Mouse (Mus musculus): Measurements from ENCODE around the gene Zfp3. TPM values are rescaled to one million over a fixed set of nuclear protein-coding genes. Genes with fewer than 3 reads are reported as not detected.
"Not testable (repeated sequence)": the region's sequence is repeated elsewhere in the genome, so short reads cannot be mapped to it uniquely, and the experiment has no call there.

The Zfp3 gene
- polyA plus RNA-seq, 1 experiment from 2014 or later: 16.4 TPM

DNA sequence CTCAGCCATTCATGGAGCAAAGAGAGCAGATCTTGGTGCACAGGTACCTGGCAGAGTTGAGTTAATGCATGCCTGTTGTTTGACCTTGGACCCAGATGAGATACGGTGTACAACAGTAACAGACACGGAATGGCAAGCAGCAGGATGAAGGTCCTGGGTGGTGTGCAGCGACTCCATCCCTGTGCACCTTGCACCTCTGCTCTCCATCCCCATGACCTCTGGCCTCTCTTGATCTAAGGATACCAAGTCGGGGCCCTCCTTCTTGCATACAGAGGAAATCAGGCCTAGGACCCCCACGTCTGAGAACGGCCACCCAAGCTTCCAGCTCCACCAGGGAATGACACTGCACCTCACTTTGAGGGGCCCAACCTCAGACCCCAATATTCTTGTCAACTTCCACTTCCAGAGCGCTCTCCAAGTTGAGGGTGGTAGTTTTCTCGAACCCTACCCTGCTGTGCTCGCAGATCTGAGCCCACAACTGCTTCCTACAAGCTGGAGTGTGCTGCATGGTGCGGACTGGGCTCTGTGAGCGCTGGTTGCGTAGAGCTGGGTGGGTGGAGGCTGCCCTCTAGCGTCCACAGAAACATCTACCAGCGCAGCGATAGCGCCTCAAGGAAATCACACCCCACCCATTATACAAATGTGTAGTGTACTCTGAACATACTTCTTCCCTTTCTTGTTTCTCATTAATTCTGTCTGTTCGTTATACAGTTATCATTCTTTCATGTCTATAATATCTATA, 13.0 kb downstream of the Zfp3 start:
- Histone ChIP-seq H3K4me2 (ENCODE audit: low read length) (no peak overlapping the region), H3K27ac (ENCODE audit: low read depth, low read length) (no peak overlapping the region), H3K4me1 (ENCODE audit: control insufficient read depth, insufficient read depth, low read depth, low read length) (peaks cover 2% of the 10 kb centered on the region; the same call in 1 of the 2 replicates), H3K9me3 (ENCODE audit: control insufficient read depth, low read length) (no peaks in the 10 kb centered on the region), H3K36me3 (ENCODE audit: control insufficient read depth, insufficient read depth, low read length) (peaks cover 8% of the 10 kb centered on the region), H3K27me3 (replicated peaks; ENCODE audit: control insufficient read depth, insufficient read depth, low read length) (no peaks in the 10 kb centered on the region), H3K4me3 (ENCODE audit: low read length) (no peak overlapping the region), H3K9ac (ENCODE audit: low read depth, low read length) (no peak overlapping the region)
- peak; percentile 80 for ATAC-seq
- WGBS: 28% methylated on average over 17 of the region's 17 CpGs

DNA sequence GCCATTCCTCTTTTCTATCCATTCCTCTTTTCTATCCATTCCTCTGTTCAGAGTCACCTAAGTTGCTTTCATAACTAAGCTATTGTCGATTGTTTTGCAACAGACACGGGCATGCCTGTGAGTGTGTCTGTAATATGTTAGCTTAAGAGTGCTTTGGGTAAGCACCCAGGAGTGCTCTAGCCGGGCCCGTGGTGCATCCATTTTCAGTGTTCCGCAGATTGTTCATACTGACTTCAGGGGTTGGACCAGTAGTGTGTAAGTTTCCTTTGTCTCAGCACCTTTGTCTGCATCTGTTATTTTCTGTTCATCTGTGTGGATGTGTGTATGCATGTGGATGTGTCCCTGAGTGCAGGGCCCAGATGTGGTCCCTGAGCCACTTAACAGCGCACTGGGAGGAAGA, 13.6 kb downstream of the Zfp3 start:
- no peak overlapping the region for H3K4me2 ChIP-seq (ENCODE audit: low read length)
- peaks cover 2% of the 10 kb centered on the region; the same call in 1 of the 2 replicates for H3K36me3 ChIP-seq (ENCODE audit: control insufficient read depth, insufficient read depth, low read length)
- no peaks in the 10 kb centered on the region for H3K27me3 ChIP-seq (replicated peaks; ENCODE audit: control insufficient read depth, insufficient read depth, low read length)
- H3K4me3 ChIP-seq (ENCODE audit: low read length): no peak overlapping the region
- no peaks in the 10 kb centered on the region for H3K9me3 ChIP-seq (ENCODE audit: control insufficient read depth, low read length)
- no peak overlapping the region for H3K9ac ChIP-seq (ENCODE audit: low read depth, low read length)
- no peak overlapping the region for H3K27ac ChIP-seq (ENCODE audit: low read depth, low read length)
- 72% methylated on average over 6 of the region's 6 CpGs for WGBS
- peaks cover 2% of the 10 kb centered on the region; the same call in 1 of the 2 replicates for H3K4me1 ChIP-seq (ENCODE audit: control insufficient read depth, insufficient read depth, low read depth, low read length)
- no peak for ATAC-seq

DNA sequence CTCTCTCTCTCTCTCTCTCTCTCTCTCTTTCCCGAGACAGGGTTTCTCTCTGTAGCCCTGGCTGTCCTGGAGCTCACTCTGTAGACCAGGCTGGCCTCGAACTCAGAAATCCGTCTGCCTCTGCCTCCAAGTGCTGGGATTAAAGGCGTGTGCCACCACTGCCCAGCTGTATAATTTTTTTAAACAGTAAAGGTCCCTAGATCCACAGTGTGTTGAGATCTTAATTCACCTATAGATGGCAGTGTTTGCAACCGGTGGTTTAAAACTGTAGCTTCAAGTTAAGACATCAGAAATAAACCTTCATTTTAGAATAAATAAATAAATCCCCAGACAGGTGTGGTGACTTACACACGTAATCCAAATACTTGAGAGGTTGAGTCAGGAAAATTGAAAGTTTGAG, 14.0 kb downstream of the Zfp3 start:
- not testable (repeated sequence) for H3K4me3 ChIP-seq (ENCODE audit: low read length); H3K4me2 ChIP-seq (ENCODE audit: low read length); ATAC-seq; H3K27ac ChIP-seq (ENCODE audit: low read depth, low read length); H3K36me3 ChIP-seq (ENCODE audit: control insufficient read depth, insufficient read depth, low read length); H3K9ac ChIP-seq (ENCODE audit: low read depth, low read length); H3K27me3 ChIP-seq (replicated peaks; ENCODE audit: control insufficient read depth, insufficient read depth, low read length); H3K4me1 ChIP-seq (ENCODE audit: control insufficient read depth, insufficient read depth, low read depth, low read length); H3K9me3 ChIP-seq (ENCODE audit: control insufficient read depth, low read length)
- WGBS: 36% methylated on average over 6 of the region's 6 CpGs

DNA sequence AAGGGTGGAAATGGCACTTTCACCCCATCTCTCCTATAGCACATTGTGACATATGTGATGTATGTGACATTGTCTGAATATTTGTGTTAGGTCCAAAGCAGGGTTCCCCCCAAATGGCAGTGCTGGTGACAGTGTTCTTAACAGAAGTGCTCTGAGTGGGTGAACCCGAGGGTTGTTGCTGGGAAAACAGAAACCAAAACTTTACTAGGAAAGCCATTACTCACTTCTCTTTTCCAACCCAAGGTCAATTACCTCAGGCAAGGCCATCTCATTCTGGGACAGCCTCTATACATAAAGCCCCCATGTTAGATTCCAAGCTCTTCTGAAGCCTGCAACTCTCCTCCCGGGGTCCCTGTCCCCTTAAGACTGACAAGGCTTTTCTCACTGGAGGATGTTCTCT, 21.9 kb downstream of the Zfp3 start:
- H3K9ac ChIP-seq (ENCODE audit: low read depth, low read length): no peak overlapping the region
- H3K9me3 ChIP-seq (ENCODE audit: control insufficient read depth, low read length): no peaks in the 10 kb centered on the region
- no peak overlapping the region for H3K4me3 ChIP-seq (ENCODE audit: low read length)
- WGBS: 69% methylated on average over 2 of the region's 2 CpGs
- no peak for ATAC-seq
- no peaks in the 10 kb centered on the region for H3K4me1 ChIP-seq (ENCODE audit: control insufficient read depth, insufficient read depth, low read depth, low read length)
- no peaks in the 10 kb centered on the region for H3K27me3 ChIP-seq (replicated peaks; ENCODE audit: control insufficient read depth, insufficient read depth, low read length)
- no peaks in the 10 kb centered on the region for H3K36me3 ChIP-seq (ENCODE audit: control insufficient read depth, insufficient read depth, low read length)
- H3K4me2 ChIP-seq (ENCODE audit: low read length): no peak overlapping the region
- H3K27ac ChIP-seq (ENCODE audit: low read depth, low read length): no peak overlapping the region

DNA sequence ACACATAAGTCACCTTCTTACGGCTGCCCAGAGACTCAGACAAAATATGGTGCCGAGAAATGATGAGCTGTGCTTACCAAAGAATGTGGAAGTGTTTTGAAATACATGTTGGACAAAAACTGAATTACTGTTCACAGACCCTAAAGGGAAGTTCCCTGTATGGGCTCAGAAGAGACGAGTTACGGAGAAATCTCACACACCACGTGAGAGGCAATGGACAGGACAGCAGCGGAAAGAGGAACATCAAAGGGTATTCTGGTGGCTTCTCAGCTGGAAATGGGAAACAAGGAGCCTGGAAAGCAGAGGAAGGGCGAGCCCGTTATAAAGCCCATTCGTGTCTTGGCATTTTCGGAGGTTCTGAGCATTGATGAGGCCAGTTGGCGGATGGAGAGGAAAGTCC, 23.0 kb downstream of the Zfp3 start:
- Histone ChIP-seq H3K4me2 (ENCODE audit: low read length) (no peak overlapping the region), H3K4me1 (ENCODE audit: control insufficient read depth, insufficient read depth, low read depth, low read length) (no peaks in the 10 kb centered on the region), H3K9ac (ENCODE audit: low read depth, low read length) (no peak overlapping the region), H3K36me3 (ENCODE audit: control insufficient read depth, insufficient read depth, low read length) (no peaks in the 10 kb centered on the region), H3K27me3 (replicated peaks; ENCODE audit: control insufficient read depth, insufficient read depth, low read length) (no peaks in the 10 kb centered on the region), H3K4me3 (ENCODE audit: low read length) (no peak overlapping the region), H3K27ac (ENCODE audit: low read depth, low read length) (no peak overlapping the region), H3K9me3 (ENCODE audit: control insufficient read depth, low read length) (no peaks in the 10 kb centered on the region)
- 75% methylated on average over 11 of the region's 11 CpGs for WGBS
- ATAC-seq: no peak

DNA sequence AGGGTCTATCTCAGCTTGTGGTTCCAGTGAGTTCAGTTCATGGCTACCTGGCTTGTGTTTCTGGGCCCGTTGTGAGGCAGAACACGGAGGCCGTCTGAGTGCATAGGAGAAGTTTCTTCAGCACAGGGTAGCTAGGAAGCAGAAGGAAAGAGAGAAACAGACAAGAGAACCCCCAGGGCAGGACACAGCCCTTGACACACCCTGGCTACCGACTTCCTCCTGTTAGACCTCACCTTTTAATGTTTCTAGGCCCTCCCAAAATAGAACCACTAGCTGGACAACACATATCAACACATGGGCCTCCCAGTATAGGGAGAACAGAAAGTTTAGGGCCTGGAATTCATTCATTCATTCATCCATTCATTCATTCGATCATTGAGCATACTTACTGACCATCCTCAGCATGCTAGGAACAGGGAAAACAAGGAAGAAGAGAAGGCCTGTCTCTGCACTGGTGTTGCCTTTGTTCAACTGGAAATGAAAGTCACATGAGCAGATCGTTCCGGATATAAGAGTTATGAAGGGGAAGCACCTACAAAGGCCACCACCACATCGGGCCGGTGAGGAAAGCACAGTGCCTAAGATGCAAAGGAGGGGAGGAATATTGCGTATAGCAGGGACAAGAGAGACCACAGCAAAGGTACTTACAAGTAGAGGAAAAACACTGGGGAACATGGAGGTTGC, 25.1 kb downstream of the Zfp3 start:
- ATAC-seq: no peak
- Histone ChIP-seq H3K27me3 (replicated peaks; ENCODE audit: control insufficient read depth, insufficient read depth, low read length) (no peaks in the 10 kb centered on the region), H3K9ac (ENCODE audit: low read depth, low read length) (no peak overlapping the region), H3K27ac (ENCODE audit: low read depth, low read length) (no peak overlapping the region), H3K36me3 (ENCODE audit: control insufficient read depth, insufficient read depth, low read length) (no peaks in the 10 kb centered on the region), H3K4me1 (ENCODE audit: control insufficient read depth, insufficient read depth, low read depth, low read length) (no peaks in the 10 kb centered on the region), H3K4me3 (ENCODE audit: low read length) (no peak overlapping the region), H3K9me3 (ENCODE audit: control insufficient read depth, low read length) (no peaks in the 10 kb centered on the region), H3K4me2 (ENCODE audit: low read length) (no peak overlapping the region)
- WGBS: 92% methylated on average over 10 of the region's 10 CpGs

DNA sequence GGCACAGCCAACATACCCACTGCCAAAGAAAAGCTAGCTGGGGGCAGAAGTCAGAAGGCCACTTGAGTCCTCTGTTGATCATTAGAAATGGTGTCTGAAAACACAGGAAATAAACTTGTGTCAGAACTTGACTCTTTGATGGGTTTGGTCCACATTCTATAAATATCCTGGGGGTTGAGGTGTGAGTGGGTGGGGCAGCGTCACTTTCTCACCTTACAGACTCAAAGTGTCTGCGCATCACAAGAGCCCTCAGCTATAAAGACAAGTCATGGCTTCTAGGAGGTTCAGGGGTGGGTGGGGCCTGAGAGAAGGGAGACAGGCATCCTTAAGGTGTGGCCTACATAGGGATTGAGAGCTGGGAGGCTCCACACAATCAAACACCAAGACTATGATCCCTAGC, 26.4 kb downstream of the Zfp3 start:
- no peak overlapping the region for H3K4me3 ChIP-seq (ENCODE audit: low read length)
- no peaks in the 10 kb centered on the region for H3K4me1 ChIP-seq (ENCODE audit: control insufficient read depth, insufficient read depth, low read depth, low read length)
- 90% methylated on average over 2 of the region's 2 CpGs for WGBS
- no peaks in the 10 kb centered on the region for H3K9me3 ChIP-seq (ENCODE audit: control insufficient read depth, low read length)
- ATAC-seq: no peak
- H3K9ac ChIP-seq (ENCODE audit: low read depth, low read length): no peak overlapping the region
- no peak overlapping the region for H3K27ac ChIP-seq (ENCODE audit: low read depth, low read length)
- no peaks in the 10 kb centered on the region for H3K36me3 ChIP-seq (ENCODE audit: control insufficient read depth, insufficient read depth, low read length)
- no peaks in the 10 kb centered on the region for H3K27me3 ChIP-seq (replicated peaks; ENCODE audit: control insufficient read depth, insufficient read depth, low read length)
- no peak overlapping the region for H3K4me2 ChIP-seq (ENCODE audit: low read length)

DNA sequence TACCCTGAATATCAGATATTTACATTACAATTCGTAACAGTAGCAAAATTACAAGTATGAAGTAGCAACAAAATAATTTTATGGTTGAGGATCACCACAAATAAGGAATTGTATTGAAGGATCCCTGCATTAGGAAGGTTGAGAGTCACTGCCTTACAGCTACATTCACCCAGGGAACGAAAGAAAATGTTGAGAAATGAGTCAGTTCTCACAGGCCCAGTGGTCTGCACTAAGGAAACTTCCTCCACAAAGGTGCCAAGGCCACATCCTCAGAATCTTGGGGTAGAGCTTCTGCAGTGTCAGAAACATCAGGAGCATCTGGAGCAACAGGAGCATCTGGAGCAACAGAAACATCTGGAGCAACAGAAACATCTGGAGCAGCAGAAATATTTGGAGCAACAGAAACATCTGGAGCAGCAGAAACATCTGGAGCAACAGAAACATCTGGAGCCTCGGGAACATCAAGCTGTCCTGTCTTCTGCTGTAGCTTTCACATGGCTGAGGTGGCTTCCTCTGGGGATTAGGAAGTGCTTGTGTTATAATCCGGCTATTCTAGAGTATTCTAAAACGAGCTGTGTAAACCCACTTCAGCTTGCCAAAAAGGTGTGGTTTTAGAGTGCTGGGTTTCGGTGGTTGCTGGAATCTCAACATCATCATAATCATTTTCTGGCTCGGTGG, 27.0 kb downstream of the Zfp3 start:
- no peaks in the 10 kb centered on the region for H3K9me3 ChIP-seq (ENCODE audit: control insufficient read depth, low read length)
- no peak for ATAC-seq
- 76% methylated on average over 7 of the region's 7 CpGs for WGBS

DNA sequence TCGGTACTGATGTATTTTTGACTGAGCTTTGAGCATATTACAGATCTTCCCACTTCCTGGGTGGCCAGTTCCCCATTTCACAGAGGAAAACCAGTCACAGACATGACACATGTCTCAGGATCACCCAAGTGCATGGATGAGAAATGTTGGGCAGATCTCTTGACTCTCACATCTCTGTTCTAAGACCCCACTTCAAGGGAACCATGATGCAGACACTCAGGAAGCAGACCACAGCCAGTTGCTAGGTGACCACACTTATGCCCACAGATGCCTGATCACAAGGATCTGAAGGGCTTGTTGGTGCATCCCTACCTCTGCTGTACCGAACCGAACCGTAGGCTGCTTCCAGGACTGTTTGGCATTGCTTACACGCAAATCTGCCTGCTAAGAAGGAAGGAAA, 27.7 kb downstream of the Zfp3 start:
- 91% methylated on average over 5 of the region's 5 CpGs for WGBS
- H3K27me3 ChIP-seq (replicated peaks; ENCODE audit: control insufficient read depth, insufficient read depth, low read length): no peaks in the 10 kb centered on the region
- H3K4me1 ChIP-seq (ENCODE audit: control insufficient read depth, insufficient read depth, low read depth, low read length): no peaks in the 10 kb centered on the region
- ATAC-seq: no peak
- no peaks in the 10 kb centered on the region for H3K36me3 ChIP-seq (ENCODE audit: control insufficient read depth, insufficient read depth, low read length)
- no peak overlapping the region for H3K9ac ChIP-seq (ENCODE audit: low read depth, low read length)
- H3K9me3 ChIP-seq (ENCODE audit: control insufficient read depth, low read length): no peaks in the 10 kb centered on the region
- H3K27ac ChIP-seq (ENCODE audit: low read depth, low read length): no peak overlapping the region
- no peak overlapping the region for H3K4me3 ChIP-seq (ENCODE audit: low read length)
- no peak overlapping the region for H3K4me2 ChIP-seq (ENCODE audit: low read length)

More for the DNA sequence above, 27.0 kb downstream of the Zfp3 start:
- no peak overlapping the region for H3K4me2 ChIP-seq (ENCODE audit: low read length)
- H3K9ac ChIP-seq (ENCODE audit: low read depth, low read length): no peak overlapping the region
- H3K36me3 ChIP-seq (ENCODE audit: control insufficient read depth, insufficient read depth, low read length): no peaks in the 10 kb centered on the region
- no peaks in the 10 kb centered on the region for H3K27me3 ChIP-seq (replicated peaks; ENCODE audit: control insufficient read depth, insufficient read depth, low read length)
- no peak overlapping the region for H3K27ac ChIP-seq (ENCODE audit: low read depth, low read length)
- H3K4me1 ChIP-seq (ENCODE audit: control insufficient read depth, insufficient read depth, low read depth, low read length): no peaks in the 10 kb centered on the region
- no peak overlapping the region for H3K4me3 ChIP-seq (ENCODE audit: low read length)

Measured in hindbrain, embryonic 16.5 days (tissue).